Mouse (Mus musculus): ENCODE measurements around the gene 2610301B20Rik.
A peak's percentile ranks its signal among the peaks of the same experiment; 100 is the strongest.
"Not testable (repeated sequence)": the region's sequence is repeated elsewhere in the genome, so short reads cannot be mapped to it uniquely, and the experiment has no call there.

Gene 2610301B20Rik

DNA sequence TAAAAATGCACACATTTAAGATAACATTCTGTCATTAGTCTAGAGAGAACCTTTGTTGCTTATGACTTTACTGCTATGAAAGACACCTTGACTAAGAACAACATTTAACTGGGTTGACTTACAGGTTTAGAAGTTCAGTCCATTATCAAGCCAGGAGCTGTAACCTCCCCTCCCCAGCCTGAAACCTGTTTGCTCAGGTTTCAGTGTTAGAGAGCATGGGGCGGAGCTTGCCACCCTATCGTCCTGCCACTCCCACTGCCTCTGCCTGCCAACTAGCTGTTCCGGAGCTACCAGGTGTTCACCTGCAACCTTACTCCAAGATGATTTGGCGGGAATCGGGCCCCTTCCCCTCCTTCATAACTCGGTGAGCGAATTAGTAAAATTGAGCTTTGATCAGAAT lies 37.1 kb downstream of the 2610301B20Rik start:
- DNase-seq (ENCODE audit: low spot score) = not testable (repeated sequence)

DNA sequence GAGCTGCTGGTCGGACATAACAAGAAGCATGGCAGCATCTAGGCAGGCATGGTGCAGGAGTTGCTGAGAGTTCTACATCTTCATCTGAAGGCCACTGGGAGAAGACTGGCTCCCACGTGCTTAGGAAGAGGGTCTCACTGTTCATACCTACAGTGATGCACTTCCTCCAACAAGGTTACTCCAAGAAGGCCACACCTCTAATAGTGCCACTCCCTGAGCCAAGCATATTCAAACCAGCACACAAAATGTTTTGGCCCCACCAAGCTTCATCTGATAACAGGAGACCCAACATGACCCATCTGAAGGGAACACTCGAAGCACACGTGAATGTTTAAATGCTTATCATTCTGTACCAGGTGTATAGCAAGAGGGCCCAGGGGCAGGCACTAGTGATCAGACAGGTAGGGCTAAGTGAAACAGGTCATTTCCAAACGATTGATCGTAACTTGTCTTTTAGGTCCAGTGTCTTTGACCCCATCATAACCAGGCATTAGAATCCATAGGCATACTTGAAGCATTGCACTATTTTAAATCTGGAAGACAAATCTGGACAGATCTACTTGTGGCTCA lies 37.7 kb downstream of the 2610301B20Rik start:
- no peak for DNase-seq (ENCODE audit: low spot score)

DNA sequence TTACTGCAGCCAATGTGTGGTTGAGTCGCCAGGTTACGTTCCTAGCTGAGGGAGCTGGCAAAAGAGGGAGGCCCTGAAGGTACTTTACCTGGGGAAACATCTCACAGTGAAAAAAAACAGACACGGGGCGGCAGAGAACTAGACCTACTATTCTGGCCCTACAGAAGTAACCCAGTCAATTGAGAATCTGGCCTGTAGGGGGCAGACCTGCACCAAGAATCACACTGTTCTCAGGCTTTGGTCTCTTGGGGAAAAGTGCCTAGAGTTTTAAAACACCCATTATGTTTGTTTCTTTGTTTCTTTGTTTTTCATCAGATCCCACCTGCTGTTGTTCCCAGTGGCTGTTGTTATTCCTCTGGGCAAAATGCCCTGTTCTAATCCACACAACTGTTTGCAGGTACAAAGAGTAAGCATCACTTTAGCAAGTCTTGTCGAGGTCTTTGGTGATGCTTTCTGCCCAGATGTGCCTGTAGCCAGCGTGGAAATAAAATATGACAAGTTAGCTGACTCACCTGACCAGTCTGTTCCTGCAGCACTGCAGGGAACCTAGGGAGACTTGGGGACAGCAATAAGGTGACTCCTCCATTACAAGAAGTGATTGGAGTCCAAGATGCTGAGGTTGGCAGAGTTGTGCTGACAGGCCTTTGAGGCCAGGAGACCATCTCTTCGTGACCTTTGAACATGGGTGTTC lies 38.5 kb downstream of the 2610301B20Rik start:
- DNase-seq (ENCODE audit: low spot score) = peak; percentile 88

DNA sequence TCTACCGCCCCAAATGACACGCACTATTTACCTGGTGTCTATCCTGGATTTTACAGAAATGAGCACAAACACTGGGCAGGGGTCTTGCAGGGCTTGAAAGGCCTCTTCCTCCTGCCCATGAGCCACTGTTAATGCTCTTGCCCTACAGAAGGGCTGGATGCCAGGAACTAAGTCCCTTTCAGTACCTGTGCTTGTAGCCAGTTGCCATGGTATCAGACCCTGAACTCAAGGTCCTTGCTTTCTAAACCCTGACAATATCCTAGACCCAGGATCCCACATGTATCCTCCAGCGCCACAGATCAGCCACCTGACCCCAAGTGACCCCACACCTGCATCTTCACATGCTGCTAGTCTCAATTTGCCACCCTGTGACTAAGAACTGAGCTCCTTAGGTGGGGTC lies 39.1 kb downstream of the 2610301B20Rik start:
- no peak for DNase-seq (ENCODE audit: low spot score)

DNA sequence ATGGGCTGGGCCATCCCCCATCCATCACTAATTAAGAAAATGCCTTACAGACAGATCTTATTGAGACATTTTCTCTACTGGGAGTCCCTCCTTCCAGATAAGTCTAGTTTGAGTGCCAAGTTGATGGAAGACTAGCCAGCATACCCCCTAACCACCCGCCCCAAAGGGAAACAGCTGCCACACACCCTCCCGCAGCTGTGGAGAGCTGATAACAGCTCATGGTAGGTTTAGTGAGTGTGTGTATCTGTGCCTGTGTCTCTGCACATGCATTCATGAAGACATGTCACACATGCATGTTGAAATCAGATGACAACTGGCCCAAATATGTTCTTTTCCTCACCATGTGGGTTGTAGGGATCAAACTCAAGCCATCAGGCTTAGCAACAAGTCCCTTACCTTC lies 40.5 kb downstream of the 2610301B20Rik start:
- no peak for DNase-seq (ENCODE audit: low spot score)

DNA sequence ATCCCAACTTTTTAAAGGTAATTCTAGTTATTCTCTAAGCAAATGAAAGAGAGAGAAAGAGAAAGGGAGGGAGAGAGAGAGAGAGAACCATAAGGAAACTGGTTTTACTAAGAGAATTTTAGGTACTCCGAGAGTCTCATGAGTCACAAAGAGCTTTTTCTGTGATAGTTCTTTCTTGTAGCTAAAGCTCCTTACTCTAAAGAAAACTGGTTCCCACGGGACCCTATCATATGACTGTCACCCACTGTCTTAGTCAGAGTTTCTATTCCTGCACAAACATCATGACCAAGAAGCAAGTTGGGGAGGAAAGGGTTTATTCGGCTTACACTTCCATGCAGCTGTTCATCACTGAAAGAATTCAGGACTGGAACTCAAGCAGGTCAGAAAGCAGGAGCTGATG lies 41.0 kb downstream of the 2610301B20Rik start:
- no peak for DNase-seq (ENCODE audit: low spot score)

DNA sequence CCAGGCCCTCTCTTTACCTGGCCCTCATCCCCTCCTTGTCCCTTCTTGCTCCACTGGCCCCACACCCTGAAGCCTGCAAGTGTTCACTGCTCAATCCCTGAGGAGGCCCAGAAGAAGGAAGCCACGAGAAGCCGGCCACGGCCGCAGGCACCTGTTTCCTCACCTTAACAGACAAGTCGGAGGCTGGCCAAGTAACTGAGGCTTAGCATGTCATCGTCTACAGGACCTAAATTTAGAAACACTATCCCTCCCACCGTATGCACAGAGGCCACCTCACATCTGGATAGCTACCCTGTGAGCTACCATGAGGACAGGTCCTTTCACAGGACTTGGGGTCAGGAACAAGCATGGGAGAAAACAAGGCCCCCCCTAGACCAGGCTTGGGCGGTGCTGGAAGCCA lies 44.1 kb downstream of the 2610301B20Rik start:
- DNase-seq (ENCODE audit: low spot score) = no peak

DNA sequence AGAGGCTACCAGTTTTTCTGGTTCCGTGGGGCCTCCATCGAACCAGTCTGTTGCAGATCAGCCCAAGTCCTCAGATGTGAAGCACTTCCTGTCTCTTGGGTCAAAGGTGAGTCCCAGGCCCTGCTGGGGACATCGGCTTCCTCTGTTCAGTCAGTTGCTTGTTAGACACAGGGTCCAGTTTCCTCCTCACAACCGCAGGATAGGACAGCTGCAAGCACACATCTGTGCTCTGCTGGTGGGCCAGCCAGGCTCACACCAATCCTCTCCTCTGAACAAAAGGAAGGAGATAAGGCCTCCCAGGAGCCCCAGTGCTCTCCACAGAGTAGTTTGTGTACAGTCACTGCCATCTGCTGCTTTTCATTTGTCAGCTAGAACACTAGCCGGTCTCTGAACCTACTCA lies 44.8 kb downstream of the 2610301B20Rik start:
- DNase-seq (ENCODE audit: low spot score) = no peak

DNA sequence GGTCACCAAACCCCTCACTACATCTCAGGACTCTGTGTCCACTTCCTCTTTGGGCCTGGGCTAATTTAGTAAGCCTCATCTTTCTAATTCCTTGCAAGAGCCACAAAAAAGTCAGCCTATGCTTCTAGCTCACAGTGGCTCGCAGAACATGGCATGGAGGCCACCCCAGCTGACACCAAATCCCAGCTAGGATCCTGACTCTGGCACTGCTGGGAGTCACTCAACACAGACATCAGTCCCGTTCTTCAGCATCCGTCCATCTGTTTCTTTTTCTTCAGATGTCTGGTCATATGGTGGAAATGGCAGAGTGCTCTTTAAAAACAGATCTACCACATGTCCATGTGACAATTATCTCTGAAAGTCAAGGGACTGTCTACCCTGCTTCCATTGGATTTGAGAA lies 45.2 kb downstream of the 2610301B20Rik start:
- no peak for DNase-seq (ENCODE audit: low spot score)

DNA sequence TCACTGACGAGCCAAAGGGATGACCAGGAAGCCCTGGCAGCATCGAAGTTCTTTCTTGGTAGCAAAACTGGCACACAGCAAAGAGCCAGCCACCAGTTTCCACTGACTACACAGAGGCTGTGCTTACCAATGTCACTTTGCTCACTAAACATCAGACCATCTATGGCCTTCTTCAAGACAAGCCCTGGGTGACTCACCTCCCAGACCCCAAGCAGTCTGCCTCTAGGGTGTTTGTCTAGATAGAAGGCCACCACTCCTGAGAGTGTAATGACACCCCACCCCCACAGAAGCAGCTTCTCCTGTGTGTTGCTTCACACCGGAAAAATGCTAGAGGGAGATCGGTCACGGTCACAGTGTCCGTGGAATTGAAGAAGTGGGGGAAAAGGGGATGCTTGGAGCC lies 45.7 kb downstream of the 2610301B20Rik start:
- DNase-seq (ENCODE audit: low spot score) = no peak

DNA sequence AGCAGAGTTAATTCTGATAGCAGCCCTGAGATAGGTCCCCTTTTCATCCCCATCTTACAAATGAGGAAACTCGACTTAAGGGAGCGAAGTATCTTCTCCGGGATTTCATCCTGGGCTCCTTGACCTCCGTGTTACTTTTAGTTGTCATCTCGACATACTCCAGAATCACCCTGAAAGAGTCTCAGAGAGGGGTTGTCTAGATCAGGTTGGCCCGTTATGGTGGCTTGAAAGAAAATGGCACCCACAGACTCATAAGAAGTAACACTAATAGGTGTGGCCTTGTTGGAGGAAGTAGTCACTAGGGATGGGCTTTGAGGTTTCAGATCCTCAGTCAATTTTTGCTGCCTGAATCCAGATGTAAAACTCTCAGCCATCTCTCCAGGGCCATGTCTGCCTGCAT lies 46.3 kb downstream of the 2610301B20Rik start:
- no peak for DNase-seq (ENCODE audit: low spot score)

DNA sequence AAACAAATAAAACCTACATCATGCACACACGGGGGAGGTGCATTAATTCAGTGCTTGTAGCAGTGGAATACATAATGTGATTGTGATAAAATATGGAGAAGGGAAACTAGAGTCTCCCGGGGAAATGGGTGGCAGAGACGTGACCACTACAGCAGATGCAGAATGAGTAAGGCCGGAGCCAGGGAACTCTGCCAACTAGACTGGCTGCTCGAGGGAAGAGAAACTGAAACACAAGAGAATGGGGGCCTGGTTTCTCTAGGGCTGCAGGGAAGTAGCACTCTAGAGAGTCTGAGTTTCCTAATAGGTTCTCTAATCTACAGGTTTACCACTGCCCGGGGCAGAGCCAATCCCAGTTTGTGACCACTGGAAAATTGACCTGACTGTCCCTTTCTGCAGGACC lies 48.9 kb downstream of the 2610301B20Rik start:
- DNase-seq (ENCODE audit: low spot score) = peak; percentile 31

DNA sequence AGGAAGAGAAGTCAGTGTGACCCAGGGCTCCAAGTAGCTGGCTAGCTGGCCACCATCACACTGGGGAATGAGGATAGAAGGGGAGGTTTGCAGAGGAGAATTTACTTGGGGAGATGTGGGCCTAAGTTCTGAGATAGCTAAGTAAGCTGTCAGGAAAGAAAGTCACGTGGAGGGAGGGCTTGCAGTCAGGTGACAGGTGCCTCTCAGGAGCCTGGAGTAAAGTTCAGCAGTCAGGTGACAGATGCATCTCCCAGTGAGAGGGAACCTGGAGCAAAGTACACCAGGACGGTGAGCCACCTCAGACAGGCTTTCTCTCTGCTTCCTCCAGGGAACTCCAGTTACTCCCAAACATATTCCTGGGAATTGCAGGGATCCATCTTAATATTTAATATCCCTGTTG lies 49.8 kb downstream of the 2610301B20Rik start:
- DNase-seq (ENCODE audit: low spot score) = no peak

DNA sequence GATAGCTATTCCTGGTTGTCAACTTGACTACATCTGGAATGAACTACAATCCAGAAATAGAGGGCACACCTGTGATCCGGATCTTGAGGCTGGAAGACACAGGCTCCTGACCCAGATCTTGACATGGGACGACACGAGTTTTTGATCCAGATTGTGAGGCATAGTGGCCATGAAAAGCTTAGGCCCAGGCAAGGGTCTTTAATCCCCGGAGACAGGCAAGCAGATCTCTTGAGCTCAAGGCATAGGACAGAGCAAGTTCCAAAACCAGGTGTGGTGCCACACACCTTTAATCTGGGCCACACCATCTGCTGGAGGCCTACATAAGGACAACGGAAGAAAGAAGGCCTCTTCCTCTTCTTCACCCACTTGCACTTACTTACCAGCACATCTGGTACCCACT lies 50.2 kb downstream of the 2610301B20Rik start:
- no peak for DNase-seq (ENCODE audit: low spot score)

DNA sequence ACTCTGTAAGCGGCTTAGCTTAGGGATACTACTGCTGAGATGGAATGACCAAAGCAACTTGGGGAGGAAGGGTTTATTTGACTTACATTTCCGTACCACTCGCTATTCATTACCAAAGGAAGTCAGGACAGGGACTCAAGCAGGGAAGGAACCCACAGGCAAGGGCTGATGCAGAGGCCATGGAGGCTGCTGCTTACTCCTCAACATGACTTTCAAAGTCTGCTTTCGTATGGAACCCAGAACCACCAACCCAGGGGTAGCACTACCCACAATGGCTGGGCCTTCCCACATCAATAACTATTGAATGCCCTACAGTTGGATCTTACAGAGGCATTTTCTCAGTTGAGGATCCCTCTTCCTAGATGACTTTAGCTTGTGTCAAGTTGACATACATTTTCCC lies 52.1 kb downstream of the 2610301B20Rik start:
- no peak for DNase-seq (ENCODE audit: low spot score)

DNA sequence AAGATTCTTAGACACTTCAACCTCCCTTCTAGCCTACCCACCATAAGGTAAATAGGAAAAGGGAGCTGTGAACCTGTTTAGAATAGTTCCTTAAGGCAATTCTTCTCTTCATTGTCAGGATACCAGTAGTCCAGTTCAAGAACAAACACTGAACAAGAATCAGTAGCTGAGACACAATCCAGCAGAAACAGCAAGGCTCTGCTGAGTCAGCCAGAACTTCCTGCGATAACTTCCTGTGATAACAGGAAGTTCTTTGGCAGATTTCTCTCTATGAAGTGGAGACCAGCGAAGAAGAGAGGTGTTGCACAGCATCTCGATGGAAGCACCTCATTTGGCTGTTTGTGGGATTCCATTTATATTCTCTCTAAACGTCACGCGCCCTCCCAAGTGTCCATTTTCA lies 53.9 kb downstream of the 2610301B20Rik start:
- no peak for DNase-seq (ENCODE audit: low spot score)

DNA sequence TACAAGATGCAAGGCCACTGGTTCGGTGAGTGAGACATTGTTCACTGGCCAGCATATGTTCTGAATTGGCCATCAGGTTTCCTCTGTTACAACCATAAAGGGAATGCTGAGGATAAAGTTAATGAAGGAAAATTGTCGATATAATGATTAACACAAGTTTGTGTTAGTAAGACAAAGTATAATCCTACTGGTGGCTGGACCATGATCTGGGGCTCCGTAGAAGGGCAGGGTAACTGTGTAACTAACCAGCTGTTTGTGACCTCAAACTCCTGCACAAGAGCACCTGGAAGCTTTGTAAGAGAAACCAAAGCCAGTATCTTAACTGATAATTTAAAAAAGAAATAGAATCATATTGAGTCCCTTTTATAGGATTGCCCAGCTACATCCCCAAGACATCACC lies 55.4 kb downstream of the 2610301B20Rik start:
- DNase-seq (ENCODE audit: low spot score) = no peak

DNA sequence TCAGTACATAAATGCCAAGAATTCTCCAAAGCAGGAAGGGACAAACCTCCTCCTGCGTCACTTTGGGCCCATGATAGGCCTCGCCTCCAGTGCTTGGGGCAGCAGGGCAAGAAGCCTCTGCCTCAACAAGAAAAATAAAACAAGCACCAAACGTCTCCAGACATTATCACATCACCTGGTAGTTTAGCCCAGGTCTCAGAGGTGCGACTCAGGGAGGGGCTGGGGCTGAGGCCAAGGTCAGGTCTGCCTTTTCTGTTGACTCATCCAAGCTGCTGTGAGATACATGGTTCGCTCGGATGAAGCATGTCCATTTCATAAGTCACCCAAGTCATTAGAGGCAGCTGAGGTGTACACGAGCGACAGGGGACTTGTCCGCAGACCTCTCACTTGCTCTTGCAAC lies 56.7 kb downstream of the 2610301B20Rik start:
- no peak for DNase-seq (ENCODE audit: low spot score)

DNA sequence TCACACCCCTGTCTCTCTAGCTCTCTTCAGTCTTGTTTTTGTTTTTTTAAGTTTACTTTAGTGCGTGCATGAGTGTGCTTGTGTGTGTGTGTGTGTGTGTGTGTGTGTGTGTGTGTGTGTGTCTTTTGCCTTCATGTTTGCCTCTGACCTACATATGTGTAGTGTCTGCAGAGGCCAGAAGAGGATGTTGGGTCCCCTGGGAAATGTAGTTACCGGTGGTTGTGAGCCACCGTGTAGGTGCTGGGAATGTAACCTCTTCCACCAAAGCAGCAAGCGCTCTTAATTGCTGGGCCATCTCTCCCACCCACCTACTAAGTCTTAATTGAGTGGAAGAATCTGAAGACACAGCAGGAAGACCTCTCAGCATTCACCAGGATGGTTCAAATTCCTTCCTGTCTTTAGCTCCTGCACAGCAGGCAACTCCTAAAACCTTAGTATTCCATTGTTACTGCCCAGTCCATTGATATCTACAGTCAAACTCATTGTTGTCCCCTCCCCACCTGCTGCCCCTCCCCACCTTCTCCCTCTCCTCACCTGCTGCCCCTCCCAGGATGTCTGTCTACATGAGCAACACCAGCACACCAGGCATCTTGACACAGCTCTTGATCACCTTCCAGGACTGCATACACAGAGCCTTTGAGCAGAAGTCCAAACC lies 57.9 kb downstream of the 2610301B20Rik start:
- no peak for DNase-seq (ENCODE audit: low spot score)

DNA sequence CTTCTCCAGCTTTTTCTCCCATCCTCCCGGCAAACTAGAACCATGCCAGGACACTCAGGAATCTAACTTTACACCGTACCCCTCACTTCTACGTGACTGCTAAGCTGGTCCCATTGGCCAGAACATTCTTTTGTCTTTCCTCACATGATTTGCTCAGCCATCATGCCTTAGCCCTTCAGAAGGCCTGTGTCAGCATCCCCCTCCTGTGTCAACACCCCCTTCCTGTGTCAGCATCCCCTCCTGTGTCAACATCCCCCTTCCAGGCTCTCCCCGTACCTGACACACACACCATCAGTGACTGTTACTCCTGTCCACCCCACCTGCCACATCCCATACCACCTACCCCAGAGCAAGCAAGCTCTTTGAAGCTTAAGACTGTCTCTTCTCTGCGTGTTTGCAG lies 58.5 kb downstream of the 2610301B20Rik start:
- DNase-seq (ENCODE audit: low spot score) = no peak

DNA sequence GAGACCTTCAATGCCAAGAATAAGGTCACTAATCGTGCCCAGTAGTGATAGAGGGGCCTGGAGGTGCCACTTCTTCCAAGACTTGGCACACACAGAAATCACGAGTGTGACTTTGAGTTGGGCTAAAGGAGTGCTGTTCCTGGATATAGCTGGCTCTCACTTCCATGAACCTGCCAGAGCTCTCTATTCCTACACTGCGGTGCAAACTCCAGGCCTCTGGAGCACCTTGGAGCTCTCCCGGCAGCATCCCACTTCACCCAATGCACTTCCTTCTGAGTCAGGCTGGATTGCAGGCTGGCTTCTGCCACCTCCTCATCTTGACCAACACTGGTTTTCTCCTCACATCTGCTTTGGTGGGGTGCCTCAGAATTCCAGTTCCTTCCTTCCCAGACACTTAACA lies 62.5 kb downstream of the 2610301B20Rik start:
- DNase-seq (ENCODE audit: low spot score) = no peak
